Mouse (Mus musculus) ES-Bruce4 (cell line): ENCODE data around the gene Plekhg4.

Experiments used
- CTCF ChIP-seq: IDR thresholded peaks from one replicate; pipeline ENCODE4 v1.8.1; 2011; ENCODE audit warnings: low read depth, low read length
- POLR2A ChIP-seq: IDR thresholded peaks from one replicate; pipeline ENCODE4 v1.8.1; 2011; ENCODE audit warnings: low read length; ENCODE audit not compliant: insufficient read depth

- TF ChIP-seq CTCF: no peak
- TF ChIP-seq POLR2A: no peak
Measured at GRCm38 (mm10) chr8:105404496-105404895, 31.4 kb downstream of the Plekhg4 start.
